Mouse (Mus musculus): ENCODE measurements at regions not wholly inside any gene's neighbourhood (a gene's known extent, or its start where the extent isn't known, plus 50 kb on each side); places are given as distances from the start of the nearest gene placed in this dataset.
"Not testable (repeated sequence)": the region's sequence is repeated elsewhere in the genome, so short reads cannot be mapped to it uniquely, and the experiment has no call there.

DNA sequence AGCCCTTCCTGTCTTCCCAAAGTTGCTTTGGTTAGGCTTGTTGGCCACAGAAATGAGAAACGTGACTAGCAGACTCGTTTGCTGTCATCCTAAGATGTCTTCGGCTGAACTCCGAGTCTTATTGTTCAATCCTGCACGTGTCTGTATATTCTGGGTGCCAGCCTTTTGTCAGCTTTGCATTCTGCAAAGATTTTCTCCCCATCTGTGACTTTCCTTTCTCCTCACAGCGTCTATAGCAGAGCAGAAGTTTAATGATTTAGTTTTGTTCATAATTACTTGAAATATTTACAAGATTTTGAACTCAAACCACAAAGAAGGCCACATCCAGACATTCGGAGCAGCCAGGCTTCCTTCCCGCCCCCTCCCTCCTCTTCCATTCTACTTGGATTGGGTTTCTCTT, 152.5 kb downstream of the Kif26a start:
- DNase-seq (ENCODE audit: low spot score in 2 of 2), result peak in 1 of 2 experiments; percentile 22

DNA sequence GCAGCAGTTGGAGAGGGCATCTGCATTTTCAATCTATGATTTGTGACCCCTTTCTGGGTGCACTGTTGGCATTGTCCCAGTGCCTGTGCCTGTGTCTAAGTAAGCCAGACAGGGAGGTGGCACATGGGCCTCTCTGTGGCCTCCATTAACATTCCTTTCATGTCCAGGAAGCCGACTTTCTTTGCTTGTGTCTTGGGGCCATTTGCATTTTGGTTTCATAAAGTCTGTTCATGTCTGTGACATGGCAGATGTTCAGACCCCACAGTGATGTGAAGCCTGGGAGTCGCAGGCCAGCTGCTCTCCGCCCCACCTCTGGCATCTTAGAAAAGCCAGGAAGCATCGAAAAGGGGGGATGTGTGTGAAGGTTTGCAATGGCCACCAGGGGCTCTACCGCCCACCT, 153.1 kb downstream of the Kif26a start:
- DNase-seq (ENCODE audit: low spot score in 2 of 2), result no peak

DNA sequence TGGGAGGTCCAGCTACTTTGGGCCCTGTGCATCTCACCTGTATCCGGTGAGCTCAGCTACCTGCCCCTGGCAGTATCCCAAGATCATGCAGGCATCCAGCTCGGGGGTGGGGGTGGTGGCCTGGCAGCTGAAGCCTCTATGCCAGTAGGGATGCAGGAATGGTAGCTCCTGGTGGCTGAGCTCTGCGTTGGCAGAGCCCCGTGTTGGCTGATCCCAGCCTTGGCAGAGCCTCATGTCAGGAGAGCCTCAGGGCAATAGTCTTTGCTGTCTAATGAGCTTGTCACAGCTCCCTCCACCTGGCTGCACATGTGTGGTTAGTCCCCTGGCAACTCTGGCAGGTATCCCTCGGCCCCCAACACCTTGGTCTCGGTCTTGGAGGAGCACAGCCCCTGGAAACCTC, 153.6 kb downstream of the Kif26a start:
- no peak for DNase-seq (ENCODE audit: low spot score in 2 of 2)

DNA sequence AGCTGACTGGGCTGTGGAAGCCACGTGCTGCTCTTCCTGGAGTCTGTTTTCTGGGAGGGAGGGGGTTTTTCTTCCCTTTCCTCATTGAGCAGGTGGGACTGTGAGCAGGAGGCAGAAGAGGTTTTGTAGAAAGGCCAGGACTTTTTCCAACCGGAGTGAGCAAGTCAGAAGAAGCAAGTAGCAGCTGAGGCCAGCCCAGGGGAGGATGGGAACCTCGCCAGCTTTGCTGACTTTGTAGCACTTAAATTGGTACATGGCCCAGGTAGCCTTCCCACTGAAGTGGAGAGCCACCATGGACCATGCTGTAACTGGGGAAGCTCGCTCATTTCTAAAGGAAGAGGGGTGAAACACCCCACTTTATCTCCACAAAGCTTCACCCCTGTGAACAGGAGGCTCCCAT, 154.1 kb downstream of the Kif26a start:
- no peak for DNase-seq (ENCODE audit: low spot score in 2 of 2)

DNA sequence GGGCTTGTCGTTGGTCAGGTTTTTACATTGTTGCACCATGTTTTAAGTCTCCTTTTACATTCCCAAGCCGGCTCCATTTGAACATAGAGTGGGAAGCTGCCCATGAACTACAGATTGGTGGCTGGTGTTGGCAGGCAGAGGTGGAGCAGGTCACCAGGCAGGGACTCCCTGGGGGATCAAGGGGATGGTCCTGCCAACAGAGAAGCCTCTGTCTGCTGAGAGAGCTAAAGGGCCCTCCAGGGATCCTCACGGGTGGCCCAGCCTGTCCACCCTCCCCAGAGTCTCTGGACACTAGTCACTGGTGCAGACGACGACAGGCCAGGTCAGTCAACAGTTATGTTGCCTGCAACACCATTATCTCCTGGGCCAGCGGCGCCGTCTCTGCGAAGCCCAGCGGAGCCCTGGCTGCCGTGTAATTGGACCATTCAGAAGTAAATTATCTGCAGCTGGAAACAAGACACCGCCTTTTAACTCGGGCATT, 155.4 kb downstream of the Kif26a start:
- DNase-seq (ENCODE audit: low spot score in 2 of 2), result no peak

DNA sequence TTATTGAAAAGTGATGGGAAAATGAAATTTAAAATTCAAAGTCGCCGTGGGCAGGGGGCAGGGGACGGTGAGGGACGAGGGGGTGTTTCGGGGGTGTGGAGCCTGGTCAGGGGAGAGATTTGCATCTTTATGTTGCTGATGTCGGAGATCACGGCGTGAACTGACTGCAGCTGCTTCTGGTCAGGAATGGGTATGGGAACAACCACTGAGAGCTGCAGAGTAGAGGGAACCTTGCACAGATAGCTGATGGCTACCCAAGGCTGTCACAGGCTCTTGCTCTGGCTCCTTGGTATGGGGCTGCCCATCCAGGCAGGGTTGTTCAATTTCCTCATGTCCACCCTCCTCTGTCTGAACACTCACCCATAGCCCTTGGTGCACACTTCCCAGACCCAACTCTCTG, 155.9 kb downstream of the Kif26a start:
- DNase-seq (ENCODE audit: low spot score in 2 of 2), result no peak

DNA sequence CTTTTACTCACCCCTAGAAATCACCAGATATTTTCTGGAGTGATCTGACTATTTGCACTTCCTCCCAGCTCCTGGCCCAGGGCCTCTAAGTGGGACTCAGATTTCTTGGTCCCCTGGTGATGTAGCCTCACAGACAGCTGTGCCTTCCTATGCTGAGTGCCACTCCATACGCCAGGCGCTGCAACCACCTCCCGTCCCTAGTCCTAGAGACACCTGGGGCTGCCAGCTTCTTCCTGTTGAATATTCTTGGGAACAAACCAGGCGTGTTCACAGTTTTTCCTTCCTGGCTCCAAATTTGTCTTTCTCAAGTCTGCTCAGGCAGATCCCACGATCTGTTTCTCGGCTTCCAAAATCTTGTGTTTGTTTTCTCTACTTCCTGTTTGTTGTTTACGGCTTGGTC, 160.2 kb downstream of the Kif26a start:
- no peak for DNase-seq (ENCODE audit: low spot score in 2 of 2)

DNA sequence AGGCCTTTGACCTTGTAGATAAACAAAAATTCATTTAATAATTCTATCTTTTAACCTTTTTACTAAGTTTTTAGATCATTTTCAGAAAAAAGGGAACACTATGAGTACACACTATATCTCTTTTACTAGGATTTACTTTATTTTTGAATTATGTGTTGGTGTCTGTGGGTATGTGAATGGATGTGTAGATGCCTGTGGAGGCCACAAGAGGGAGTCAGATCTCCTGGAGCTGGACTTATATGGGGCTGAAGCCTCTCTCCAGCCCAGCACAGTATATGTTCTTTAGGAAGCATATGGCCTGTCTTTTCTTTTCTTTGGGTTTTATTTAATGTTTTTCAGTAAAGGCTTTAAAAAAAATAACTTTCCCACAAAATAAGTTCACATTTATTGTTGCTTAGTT, 162.0 kb downstream of the Kif26a start:
- DNase-seq (ENCODE audit: low spot score in 2 of 2), result no peak

DNA sequence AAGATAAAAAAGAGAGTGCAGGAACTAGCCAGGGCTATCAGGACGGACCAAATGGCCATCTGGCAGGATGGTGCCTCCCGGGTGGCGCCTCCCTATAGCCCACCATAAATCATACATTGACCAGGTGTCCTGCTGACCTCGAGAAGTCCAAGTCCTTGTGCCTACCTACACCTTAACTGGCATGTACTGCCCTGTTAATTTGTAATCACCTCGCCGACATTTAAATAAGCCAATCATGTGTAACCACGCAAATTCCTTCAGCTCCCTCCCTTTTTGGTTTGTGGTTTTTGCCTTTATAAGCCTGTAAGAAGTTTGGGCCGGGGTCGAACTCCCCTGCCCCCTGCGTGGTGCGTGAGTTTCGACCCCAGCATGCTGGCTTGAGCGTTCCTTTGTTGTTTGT, 163.1 kb downstream of the Kif26a start:
- DNase-seq (ENCODE audit: low spot score in 2 of 2), result not testable (repeated sequence)

DNA sequence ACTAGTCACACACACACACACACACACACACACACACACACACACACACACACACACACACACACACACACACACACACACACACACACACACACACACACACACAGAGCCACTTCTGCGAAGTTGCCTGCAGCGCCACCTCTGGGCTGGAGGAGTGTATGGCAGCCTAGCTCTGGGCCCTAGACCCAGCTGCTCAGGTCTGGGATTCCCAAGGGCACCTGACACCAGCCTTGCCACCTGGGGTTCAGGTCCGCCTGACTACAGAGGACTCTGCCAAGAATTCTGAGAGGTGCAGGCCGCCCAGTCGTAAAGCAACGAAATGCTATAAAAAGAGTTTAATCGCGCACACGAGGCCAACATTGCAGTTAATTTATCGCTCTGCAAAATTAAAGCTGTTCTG, 163.8 kb downstream of the Kif26a start:
- DNase-seq (ENCODE audit: low spot score in 2 of 2), result no peak

DNA sequence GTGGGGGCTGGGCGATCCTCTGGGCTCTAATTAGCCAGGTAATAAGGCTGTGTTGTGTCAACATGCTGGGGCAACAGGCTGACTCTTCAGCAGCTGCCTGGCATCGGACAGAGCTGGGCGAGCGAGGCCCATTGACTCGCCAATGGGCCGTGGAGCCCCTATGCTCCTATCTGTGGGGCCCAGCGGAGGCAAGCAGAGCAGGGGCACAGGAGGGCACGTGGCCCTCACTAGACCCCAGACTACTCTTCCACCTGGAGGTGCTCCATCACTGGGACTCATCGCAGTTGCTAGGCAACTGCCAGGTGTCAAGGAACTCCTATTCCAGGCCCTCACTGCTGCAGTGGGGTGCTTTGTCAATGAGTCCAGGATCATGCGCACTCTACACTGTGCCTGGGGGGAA, 164.7 kb downstream of the Kif26a start:
- no peak for DNase-seq (ENCODE audit: low spot score in 2 of 2)

DNA sequence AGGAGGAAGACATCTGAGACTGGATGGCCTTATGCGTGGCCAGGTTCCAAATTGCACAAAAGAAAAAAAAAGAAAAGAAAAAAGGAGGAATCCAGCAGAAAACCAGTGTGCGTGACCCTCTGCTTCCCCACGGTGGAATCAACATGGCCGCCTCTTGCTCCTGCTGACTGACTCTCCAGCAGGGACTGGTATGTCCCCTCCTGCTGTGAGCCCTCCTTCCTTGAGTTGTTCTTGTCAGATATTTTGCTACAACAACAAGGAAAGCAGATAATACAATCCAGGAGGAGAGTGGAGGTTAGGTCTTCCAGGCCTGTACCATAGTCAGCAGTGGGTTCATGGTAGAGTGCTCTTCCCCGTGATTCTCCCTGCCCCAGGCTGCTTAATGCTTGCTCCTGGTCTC, 168.8 kb downstream of the Kif26a start:
- DNase-seq (ENCODE audit: low spot score in 2 of 2), result no peak

DNA sequence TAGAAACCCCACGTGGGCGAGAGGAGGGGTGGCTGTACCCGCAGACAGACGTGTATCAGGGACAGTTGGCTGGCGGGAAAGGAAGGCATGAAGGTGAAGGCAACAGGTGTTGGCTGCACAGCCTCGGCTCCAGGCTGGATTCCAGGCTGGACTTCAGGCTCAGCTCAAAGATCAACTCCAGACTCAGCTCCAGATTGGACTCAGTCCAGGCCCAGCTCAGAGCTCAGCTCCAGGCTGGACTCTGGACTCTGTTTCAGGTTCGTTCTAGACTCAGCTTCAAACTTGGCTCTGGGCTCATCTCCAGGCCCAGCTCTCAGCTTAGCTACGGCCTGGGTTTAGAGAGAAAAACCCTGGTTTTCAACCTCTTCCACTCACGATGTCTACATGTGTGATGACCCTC, 171.2 kb downstream of the Kif26a start:
- DNase-seq (ENCODE audit: low spot score in 2 of 2), result no peak

DNA sequence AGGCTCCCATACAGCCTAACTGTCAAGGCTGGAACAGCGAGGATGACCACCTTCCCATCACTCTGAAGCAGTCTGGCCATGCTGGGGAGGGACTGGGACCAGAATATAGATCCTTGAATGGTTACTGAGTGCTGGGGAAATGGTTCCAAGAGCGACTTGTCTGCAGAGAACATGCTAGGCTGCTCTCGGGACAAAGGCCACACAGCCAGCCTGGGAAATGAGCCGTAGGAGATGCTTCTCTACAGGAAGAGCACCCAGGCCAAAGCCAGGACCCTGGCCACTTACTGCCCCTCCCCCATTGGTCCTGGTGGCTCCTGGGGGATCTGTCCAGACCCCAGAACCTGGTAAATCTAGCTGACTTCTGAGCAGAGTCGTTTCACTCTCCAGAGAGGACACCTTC, 170.8 kb upstream of the A530016L24Rik start:
- no peak for DNase-seq (ENCODE audit: low spot score in 2 of 2)

DNA sequence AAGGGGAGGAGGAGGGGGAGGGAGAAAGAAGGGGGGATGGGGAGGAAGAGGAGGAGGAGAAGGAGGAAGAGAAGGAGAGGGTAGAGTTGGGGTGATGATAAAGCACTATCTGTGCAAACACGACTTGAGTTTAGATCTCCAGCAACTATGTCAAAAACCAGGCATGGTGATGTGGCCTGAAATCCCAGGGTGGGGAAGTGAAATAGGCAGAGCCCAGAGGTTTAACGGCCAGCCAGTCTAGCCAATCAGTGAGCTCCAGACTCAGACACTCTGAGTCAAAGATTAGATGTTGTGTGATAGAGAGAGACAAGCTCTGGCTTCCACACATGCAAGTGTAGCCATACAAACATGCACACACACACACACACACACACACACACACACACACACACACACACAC, 167.1 kb upstream of the A530016L24Rik start:
- no peak for DNase-seq (ENCODE audit: low spot score in 2 of 2)

DNA sequence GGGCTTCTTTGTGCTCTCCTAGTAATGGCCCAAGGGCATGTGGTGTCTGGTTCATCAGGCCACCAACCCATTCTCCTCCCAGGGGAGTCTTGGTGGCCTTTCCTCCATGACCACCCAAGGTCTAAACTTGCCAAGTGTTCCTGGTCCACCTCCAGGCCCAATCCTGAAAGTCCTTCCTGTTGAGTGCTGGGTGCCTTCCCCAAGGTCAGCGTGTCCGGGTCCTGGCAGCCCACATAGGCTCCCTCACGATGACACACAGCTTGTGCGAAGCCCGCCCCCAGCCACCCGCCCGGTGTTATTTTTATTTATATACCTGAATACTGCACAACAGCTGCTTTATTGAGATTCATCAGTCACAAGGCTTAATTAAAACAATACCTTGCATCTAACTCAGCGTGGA, 161.8 kb upstream of the A530016L24Rik start:
- no peak for DNase-seq (ENCODE audit: low spot score in 2 of 2)

DNA sequence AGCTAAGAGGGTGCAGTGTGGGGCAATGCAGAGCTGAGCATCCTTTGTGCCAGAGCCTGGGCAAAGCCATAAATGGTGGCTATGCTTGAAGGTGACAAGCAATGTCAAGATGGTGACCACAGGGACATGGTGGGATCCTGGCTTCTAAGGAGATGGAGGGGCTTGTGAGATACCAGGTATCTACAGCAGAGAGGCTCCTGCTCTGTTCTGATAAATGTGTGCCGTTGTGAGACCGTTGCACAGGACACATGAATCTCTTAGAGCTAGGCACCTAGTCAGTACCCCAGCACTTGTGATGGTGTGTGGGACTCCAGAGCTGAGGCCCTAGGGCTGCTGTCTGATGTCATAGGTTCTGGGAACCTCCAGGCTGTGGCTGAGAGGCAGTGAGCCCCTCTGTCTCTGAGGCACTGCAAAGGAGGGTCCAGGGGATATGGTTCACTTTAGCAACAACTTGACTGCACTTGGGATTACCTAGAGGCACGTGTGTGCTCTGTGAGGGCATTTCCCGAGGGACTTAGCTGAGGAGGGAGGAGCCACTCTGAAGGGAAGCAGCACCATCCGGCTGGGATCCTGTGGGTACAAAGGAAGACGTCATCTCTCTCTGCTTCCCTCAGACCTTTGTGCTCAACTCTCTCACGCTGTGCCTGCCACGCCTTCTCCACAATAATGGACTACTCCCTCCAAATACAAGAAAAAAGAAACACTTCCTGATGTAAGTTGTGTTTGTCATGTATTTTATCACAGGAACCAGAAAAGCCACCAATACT, 160.3 kb upstream of the A530016L24Rik start:
- DNase-seq (ENCODE audit: low spot score in 2 of 2), result no peak

DNA sequence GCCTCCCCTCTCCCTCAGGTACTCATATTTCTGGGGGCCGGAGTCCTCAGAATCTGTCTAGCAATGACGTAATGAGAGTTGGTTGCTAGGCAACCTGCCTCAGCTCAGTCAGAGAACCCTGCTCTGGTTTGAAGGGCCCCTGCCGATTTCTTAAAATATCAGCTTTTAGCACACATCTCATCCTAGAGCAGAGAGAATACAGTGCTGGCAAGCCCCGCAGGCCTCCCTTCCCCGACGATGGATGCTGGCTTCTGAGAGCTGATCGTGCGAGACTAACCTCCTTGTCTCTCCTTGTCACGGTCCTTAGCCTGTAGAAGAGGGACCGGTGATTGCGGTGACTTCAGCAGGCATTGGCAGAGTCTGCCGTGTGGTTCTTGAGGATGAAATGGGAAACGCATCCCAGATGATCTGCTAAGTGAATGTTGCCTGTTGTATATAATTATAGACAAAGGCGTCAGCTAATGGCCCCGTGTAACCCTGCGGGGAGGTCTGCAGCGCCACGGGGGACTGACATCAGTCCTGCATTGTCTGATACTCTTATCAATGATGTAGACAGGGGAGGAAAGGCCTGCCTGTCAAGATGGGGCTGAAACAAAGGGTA, 159.4 kb upstream of the A530016L24Rik start:
- peak; percentile 54 to 71 for DNase-seq (ENCODE audit: low spot score in 2 of 2)

DNA sequence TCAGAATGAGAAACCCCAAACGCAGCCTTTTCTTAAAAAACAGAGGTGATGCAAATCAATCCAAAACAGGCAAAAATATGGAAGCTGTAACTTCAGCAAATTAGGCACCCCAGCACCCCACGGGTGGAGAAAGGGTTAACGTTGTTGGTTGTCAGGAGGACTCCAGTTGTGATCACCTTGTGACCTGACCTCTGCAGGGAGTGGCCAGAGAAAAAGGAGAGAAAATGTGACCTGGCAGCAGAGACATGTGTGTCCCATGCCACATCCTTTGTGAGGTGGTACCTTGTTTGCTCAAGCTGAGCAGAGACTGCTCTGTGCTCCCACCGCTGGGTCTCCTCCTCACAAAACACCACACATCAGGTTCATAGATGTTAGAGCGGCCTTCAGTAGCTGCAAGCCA, 158.7 kb upstream of the A530016L24Rik start:
- no peak for DNase-seq (ENCODE audit: low spot score in 2 of 2)

DNA sequence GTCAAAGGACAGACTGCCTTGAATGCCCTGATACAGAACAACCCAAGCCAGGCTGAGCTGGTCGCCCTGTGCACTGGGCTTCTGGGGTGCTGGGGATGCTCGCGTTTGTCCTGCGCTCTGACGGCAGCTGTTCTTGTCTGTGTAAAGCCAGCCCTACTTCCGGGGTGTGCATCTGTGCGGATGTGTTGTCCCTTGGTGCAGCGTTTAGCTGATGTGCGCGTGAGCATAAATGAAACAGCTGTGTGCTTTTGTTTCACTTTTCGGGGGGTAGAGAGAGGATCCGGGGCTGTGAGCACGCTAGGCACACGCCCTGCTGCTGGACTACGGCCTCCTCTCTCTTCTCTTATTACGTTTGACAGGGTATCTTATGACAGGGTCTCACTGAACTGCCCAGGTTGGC, 158.2 kb upstream of the A530016L24Rik start:
- DNase-seq (ENCODE audit: low spot score in 2 of 2), result no peak

DNA sequence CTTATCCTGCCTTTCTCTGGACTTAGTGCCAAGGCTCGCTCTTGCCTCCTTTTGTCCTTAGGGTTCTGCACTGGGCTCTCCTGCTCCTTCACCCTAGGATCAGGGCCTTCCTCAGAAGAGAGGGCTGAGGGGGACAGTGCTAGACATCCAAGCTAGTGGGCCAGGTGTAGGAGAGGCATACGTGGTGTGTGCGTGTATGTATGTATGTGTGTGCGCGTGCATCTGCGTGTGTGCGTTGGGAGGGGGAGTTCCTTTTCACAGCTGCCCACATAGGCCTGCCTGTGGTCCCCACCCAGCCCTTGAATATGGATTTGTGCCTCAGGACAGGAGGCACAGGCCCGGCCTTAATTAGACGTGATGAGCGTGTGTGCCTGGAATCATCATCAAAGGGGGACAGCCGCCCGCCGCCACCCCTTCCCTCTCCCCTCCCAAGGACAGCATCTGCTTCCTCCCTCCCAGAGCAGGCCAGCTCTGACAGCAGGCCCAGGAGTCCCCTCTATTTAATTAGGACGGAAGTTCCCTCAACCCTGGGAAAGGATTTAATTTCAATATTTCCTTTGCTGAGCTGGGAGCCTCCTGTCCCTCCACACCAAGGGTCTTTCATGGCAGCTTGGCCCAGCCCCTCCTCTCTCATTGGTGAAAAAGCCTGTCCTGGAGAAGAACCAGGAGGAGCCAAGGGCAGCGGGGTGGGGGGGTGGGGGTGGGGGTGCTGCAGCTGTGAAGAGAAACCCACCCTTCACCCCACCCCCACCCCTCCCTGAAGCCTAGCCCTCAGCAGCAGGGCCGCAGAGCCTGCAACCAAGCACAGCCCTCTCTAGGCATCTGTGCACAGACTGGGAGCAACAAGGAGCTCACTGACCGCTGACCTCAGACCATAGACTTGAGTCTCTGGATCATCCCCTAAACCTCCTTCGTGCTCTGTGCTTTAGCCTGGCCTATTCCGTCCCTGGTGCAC, 155.8 kb upstream of the A530016L24Rik start:
- no peak for DNase-seq (ENCODE audit: low spot score in 2 of 2)
